Mouse (Mus musculus): Measurements from ENCODE around the gene Bcdin3d.

DNA sequence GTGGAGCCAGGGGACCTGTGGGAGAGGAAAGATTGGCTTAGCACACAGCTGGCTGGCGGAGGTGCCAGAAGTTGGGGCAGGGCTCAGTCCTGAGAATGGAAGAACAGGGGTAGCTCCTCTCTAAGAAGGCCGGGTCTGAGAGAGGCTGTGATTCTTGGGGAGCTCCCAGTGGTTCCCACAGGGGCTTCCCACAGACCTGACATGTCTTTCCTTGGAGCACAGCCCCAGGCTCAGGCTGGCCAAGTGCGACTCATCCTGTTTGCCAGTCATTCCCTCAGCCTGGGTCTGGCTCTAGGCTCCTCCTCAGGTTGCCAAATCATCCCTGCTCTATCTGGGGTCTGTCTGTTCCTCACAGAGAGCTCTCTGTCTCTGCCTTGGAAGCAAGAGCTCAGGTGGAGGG is 36.1 kb upstream of the Bcdin3d start:
- TF ChIP-seq POLR2A (IDR thresholded peaks at IDR 0.05; ENCODE audit: insufficient read depth, low read depth, low read length) (no peak), CTCF (IDR thresholded peaks at IDR 0.05; ENCODE audit: insufficient read depth, low read depth, low read length) (no peak)
